Mouse (Mus musculus) thymus, postnatal 25 days (tissue): Measurements from ENCODE around the gene Ercc6l2.
"Not testable (repeated sequence)": the region's sequence is repeated elsewhere in the genome, so short reads cannot be mapped to it uniquely, and the experiment has no call there.

Experiments used
- DNase-seq: peaks from one replicate; pipeline ENCODE4 v3.0.0; 2022

Gene Ercc6l2

GRCm38 (mm10) chr13:63885532-63885949 is 70.5 kb downstream of the Ercc6l2 start:
- no peak for DNase-seq

DNA sequence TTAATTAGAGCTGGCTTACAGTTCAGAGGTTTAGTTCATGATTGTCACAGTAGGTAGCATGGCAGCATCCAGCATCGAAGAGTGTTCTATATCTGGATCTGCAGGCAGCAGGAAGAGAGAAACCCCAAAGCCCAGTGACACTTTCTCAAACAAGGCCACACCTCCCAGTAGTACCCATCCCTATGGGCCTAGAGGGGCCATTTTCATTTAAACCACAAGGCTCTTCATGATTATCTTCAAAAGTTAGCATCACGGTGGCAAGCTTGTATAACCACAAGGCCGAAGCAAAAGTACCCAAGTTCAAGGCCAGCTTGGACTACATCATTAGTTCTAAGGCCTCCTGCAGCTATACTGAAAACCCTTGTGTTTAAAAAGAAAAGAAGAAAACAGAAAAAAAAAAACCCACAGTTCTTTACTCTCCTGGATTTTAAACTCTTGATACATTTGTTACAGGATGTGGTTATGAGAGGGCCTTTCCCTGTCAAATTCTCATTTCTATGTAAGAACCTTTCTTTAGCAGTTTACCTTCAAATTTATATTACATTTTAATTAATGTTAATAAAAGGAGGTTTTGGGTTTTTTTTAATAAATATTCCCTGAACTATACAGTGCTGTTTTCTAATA is 71.5 kb downstream of the Ercc6l2 start:
- peak; percentile 29 for DNase-seq

- no peak for DNase-seq
Measured at GRCm38 (mm10) chr13:63900679-63901302, 85.8 kb downstream of the Ercc6l2 start.

GRCm38 (mm10) chr13:63901303-63901713 is 86.3 kb downstream of the Ercc6l2 start:
- DNase-seq: peak; percentile 21

- no peak for DNase-seq
Measured at GRCm38 (mm10) chr13:63901714-63902597, 86.9 kb downstream of the Ercc6l2 start.

DNA sequence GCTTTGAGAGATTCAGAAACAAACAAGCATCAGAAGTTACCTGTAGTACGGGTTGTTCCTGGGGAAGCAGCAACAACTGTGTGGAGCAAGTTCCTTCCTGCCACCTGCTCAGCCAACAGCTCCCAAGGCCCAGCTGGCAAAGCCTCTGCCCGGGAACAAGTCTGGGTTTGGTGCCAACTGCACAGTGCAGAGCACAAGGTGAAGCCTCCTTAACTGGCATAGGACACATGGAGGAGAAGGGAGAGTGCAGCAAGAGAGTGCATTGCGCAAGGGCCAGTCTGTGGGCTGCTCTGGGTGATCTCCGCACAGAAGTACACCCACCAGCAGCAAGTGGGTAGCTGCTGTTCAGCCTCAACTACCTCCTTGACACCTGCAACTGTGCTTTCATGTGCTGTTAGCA is 91.5 kb downstream of the Ercc6l2 start:
- peak; percentile 27 for DNase-seq

GRCm38 (mm10) chr13:63907437-63907836 is 92.4 kb downstream of the Ercc6l2 start:
- DNase-seq: peak; percentile 30

- DNase-seq: no peak
Measured at GRCm38 (mm10) chr13:63910141-63910804, 95.2 kb downstream of the Ercc6l2 start.

DNA sequence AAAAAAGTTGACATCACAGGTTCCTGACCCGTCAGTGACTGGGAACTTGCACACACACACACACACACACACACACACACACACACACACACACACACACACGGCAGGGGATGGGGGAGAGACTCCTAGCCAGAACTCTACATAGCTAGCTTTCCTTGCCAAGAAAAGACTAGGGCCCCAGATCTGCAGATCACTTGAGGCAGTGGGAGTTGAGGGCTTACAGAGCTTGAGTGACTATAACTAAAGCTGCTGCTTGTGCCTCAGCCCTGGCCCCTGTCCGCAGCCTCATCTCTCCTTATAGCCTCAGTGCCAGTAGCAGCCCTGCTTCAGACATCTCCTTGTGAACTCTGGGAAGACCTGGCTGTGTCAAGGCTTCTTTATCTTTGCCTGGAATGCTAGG is 96.6 kb downstream of the Ercc6l2 start:
- DNase-seq: no peak

DNA sequence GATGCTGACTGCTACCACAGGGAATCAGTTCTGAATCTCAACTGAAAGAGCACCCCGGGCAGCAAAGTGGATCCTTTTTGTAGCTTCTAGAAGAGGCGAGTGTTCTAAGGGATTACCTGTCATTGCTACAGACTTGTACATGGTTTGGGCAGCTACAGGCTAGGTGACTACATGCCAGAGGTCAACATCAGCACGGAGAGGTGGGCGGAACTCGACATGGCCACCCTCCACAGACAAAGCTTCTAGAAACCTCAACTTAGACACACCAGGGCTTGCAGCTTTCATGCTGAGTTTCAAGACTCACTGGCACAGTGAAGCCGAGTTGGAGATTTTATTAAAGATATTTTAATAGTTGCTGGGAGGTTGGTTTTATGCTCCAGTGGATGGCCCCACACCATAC is 98.1 kb downstream of the Ercc6l2 start:
- DNase-seq: no peak

- no peak for DNase-seq
Measured at GRCm38 (mm10) chr13:63915176-63915575, 100.1 kb downstream of the Ercc6l2 start.

- DNase-seq: no peak
Measured at GRCm38 (mm10) chr13:63915684-63916083, 100.6 kb downstream of the Ercc6l2 start.

- no peak for DNase-seq
Measured at GRCm38 (mm10) chr13:63916568-63916967, 101.5 kb downstream of the Ercc6l2 start.

DNA sequence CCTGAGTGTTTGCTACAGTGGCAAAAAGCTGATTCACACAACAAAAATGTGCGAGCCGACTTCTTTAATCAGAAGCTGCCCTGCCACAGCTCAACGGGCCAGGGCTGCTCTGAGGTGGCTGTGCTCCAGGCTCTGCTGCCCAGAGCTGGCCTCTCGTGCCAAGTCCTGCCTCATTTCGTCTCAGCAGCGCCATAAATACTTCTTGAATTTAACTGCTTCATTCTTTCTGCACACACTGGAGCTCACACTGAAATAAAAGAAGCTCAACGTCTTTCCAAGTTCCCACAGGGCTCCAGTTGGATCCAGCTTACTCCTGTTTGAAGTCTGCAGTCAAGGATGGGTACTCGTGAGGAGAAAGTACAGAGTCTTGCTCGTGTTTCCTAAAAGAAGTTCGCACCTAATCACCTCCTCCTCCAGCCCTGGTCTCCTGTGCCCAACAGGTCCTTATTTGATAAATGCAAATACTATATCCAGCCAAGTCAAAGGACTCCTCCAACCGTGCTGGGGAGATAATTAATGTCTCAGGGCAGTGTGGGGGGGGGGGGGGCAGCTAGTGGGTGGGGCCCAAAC is 102.2 kb downstream of the Ercc6l2 start:
- DNase-seq: no peak

GRCm38 (mm10) chr13:63917776-63918621 is 103.0 kb downstream of the Ercc6l2 start:
- DNase-seq: no peak

DNA sequence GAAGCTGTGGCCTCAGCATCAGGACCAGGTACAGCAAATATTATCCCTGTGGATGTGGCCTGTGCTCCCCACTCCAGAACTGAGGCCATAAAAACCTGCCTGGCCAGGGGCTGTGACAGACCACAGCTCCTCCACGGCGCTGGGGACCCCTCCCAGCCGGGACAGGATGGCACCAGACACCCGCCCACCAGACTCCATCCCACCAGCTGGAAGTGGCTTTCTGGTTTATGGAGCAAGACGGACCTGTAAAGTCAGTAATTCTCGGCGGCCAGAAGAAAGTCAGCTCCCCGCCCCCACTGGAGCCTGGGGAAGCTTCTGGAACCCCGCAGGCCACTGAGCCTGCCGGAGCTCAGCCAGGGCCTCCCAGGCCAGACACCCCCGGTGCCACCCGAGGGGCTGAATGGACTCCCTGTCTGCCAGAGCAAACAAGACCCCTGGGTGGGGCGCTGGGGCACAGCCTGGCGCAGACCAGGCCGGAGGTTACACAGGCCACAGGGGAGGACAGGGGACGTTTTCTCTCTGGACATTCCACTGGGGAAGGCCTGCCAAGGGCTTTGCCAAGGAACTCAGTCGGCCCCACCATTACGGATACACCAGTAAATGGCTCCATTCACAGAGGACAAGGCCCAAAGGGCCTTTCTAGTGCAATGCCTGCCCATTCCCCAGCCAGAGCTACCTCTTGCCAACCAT is 103.8 kb downstream of the Ercc6l2 start:
- DNase-seq: no peak

DNA sequence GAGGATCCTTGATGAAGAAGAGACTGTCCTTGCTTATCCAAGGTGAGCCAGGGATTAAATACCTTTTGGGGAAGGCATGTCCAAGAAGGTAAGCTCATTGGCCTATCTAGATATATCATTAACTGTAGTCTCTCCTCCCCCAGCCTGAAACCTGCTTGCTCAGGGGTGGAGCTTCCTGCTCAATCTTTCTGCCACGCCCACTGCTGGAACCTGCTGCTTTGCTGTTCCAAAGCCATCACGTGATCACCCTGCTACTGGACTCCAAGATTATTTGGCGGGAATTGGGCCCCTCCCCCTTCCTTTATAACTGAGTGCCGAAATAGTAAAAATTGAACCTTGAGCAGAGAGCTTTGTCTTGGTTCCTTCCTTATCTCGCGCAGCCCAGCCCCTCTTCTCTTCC is 109.0 kb downstream of the Ercc6l2 start:
- not testable (repeated sequence) for DNase-seq

GRCm38 (mm10) chr13:63927326-63927725 is 112.3 kb downstream of the Ercc6l2 start:
- no peak for DNase-seq

DNA sequence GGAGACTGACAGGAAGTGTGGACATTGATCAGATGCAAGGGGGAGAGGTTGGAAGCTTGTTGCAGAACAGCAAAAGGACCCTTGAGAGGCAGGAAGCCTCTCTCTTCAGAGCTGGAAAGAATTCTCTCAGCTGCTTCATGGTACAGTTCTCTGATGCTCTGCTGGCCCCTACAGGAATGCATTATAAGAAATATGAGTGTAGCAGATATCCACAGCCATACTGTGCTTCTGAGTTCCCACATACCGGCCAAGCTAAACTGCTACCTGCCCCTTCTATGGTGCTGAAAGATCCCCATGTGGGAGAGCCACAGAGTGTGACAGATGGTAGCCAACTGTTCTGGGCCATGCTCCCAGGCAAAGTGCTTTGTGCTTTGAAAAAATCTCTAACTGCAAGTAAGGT is 114.3 kb downstream of the Ercc6l2 start:
- peak; percentile 7 for DNase-seq

DNA sequence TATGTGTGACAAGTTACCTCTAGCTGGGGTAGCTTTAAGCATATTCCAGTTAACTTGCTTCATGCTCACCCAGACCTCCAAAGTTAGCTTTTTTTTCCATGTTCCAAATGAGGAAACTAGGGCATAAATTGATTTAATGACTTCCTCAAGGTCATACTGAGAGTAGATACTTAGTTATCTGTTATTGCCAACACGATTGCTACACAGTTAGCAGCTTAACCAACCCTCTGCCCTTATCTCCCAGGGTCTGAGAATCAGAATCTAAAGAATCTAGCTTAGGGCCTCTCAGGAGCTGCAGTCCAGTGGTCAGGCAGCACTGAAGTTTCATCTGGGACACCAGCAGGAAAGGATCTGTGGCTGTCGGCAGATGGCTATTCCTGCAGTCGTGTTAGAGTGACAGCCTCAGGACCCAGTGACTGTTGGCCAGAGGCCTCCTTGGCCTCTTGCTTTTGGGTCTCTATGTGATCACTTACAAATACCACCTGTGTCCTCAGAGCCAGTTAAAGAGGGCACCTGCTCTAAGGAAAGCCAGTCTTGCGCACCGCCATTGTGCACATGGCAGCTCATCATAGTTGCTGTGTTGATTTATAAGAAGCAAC is 115.0 kb downstream of the Ercc6l2 start:
- no peak for DNase-seq

DNA sequence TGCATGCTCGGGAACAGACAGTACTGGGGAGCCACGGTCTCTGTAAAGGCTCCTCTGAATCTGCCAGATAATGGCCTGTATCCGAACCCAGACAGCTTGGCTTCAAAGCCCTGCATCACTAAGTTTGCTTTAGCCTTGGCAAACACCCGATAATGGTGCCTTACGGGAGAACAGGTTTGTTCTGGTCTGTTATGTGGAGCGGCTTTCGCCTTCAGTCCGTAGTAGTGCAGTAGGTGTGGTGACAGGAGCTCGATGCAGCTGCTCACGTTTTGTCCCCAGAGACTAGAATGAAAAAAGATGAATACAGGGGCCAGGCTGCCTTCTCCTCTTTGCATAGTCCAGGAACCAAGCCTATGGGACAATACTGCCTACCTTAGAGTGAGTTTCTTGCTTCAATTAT is 115.5 kb downstream of the Ercc6l2 start:
- DNase-seq: no peak
